Mouse (Mus musculus): ENCODE measurements around the gene Bpgm. TPM values are rescaled to one million over a fixed set of nuclear protein-coding genes. Genes with fewer than 3 reads are reported as not detected.

The Bpgm gene
- polyA plus RNA-seq, 1 experiment from 2014 or later: 70.7 TPM

GRCm38 (mm10) chr6:34502291-34502690 is 26.3 kb downstream of the Bpgm start:
- ATAC-seq (ENCODE audit: insufficient read depth, low FRiP score, low TSS enrichment) (no peak), DNase-seq (ENCODE audit: low spot score) (no peak)
- H3K9me3 ChIP-seq (ENCODE audit: control insufficient read depth, low read length): no peaks in the 10 kb centered on the region
- H3K27ac ChIP-seq (ENCODE audit: low read depth, low read length): no peak overlapping the region
- no peaks in the 10 kb centered on the region for H3K4me1 ChIP-seq (ENCODE audit: control insufficient read depth, insufficient read depth, low read length)
- no peaks in the 10 kb centered on the region for H3K36me3 ChIP-seq (ENCODE audit: control insufficient read depth, insufficient read depth, low read length)
- 88% methylated on average over 7 of the region's 7 CpGs for WGBS
- H3K4me2 ChIP-seq (ENCODE audit: low read depth): no peak overlapping the region
- H3K27me3 ChIP-seq (ENCODE audit: control insufficient read depth, insufficient read depth, low read length): no peaks in the 10 kb centered on the region
- H3K4me3 ChIP-seq (ENCODE audit: low read depth, low read length): no peak overlapping the region
- no peak overlapping the region for H3K9ac ChIP-seq (ENCODE audit: low read length)

GRCm38 (mm10) chr6:34505957-34506356 is 29.9 kb downstream of the Bpgm start:
- H3K4me2 ChIP-seq (ENCODE audit: low read depth): no peak overlapping the region
- H3K4me3 ChIP-seq (ENCODE audit: low read depth, low read length): no peak overlapping the region
- ATAC-seq (ENCODE audit: insufficient read depth, low FRiP score, low TSS enrichment) (no peak), DNase-seq (ENCODE audit: low spot score) (no peak)
- H3K27me3 ChIP-seq (ENCODE audit: control insufficient read depth, insufficient read depth, low read length): no peaks in the 10 kb centered on the region
- H3K27ac ChIP-seq (ENCODE audit: low read depth, low read length): no peak overlapping the region
- H3K4me1 ChIP-seq (ENCODE audit: control insufficient read depth, insufficient read depth, low read length): no peaks in the 10 kb centered on the region
- H3K36me3 ChIP-seq (ENCODE audit: control insufficient read depth, insufficient read depth, low read length): no peaks in the 10 kb centered on the region
- WGBS: 76% methylated on average over 11 of the region's 11 CpGs
- no peak overlapping the region for H3K9ac ChIP-seq (ENCODE audit: low read length)
- H3K9me3 ChIP-seq (ENCODE audit: control insufficient read depth, low read length): no peaks in the 10 kb centered on the region

- no peaks in the 10 kb centered on the region for H3K36me3 ChIP-seq (ENCODE audit: control insufficient read depth, insufficient read depth, low read length)
- ATAC-seq (ENCODE audit: insufficient read depth, low FRiP score, low TSS enrichment): no peak
- H3K9me3 ChIP-seq (ENCODE audit: control insufficient read depth, low read length): no peaks in the 10 kb centered on the region
- H3K4me2 ChIP-seq (ENCODE audit: low read depth): no peak overlapping the region
- H3K27ac ChIP-seq (ENCODE audit: low read depth, low read length): no peak overlapping the region
- H3K4me1 ChIP-seq (ENCODE audit: control insufficient read depth, insufficient read depth, low read length): no peaks in the 10 kb centered on the region
- H3K4me3 ChIP-seq (ENCODE audit: low read depth, low read length): no peak overlapping the region
- DNase-seq (ENCODE audit: low spot score): no peak
- 91% methylated on average over 4 of the region's 4 CpGs for WGBS
- H3K9ac ChIP-seq (ENCODE audit: low read length): no peak overlapping the region
- no peaks in the 10 kb centered on the region for H3K27me3 ChIP-seq (ENCODE audit: control insufficient read depth, insufficient read depth, low read length)
Measured at GRCm38 (mm10) chr6:34507581-34507980, 31.6 kb downstream of the Bpgm start.

GRCm38 (mm10) chr6:34508016-34508415 is 32.0 kb downstream of the Bpgm start:
- ATAC-seq (ENCODE audit: insufficient read depth, low FRiP score, low TSS enrichment): no peak
- DNase-seq (ENCODE audit: low spot score): no peak
- Histone ChIP-seq H3K36me3 (ENCODE audit: control insufficient read depth, insufficient read depth, low read length) (no peaks in the 10 kb centered on the region), H3K4me2 (ENCODE audit: low read depth) (no peak overlapping the region), H3K27me3 (ENCODE audit: control insufficient read depth, insufficient read depth, low read length) (no peaks in the 10 kb centered on the region), H3K4me1 (ENCODE audit: control insufficient read depth, insufficient read depth, low read length) (no peaks in the 10 kb centered on the region), H3K4me3 (ENCODE audit: low read depth, low read length) (no peak overlapping the region), H3K9me3 (ENCODE audit: control insufficient read depth, low read length) (no peaks in the 10 kb centered on the region), H3K27ac (ENCODE audit: low read depth, low read length) (no peak overlapping the region), H3K9ac (ENCODE audit: low read length) (no peak overlapping the region)
- WGBS: 90% methylated on average over 4 of the region's 4 CpGs

GRCm38 (mm10) chr6:34510277-34510676 is 34.3 kb downstream of the Bpgm start:
- ATAC-seq (ENCODE audit: insufficient read depth, low FRiP score, low TSS enrichment): no peak

GRCm38 (mm10) chr6:34511410-34511809 is 35.4 kb downstream of the Bpgm start:
- Histone ChIP-seq H3K4me2 (ENCODE audit: low read depth) (no peak overlapping the region), H3K9ac (ENCODE audit: low read length) (no peak overlapping the region), H3K4me3 (ENCODE audit: low read depth, low read length) (no peak overlapping the region), H3K9me3 (ENCODE audit: control insufficient read depth, low read length) (no peaks in the 10 kb centered on the region), H3K27ac (ENCODE audit: low read depth, low read length) (no peak overlapping the region), H3K27me3 (ENCODE audit: control insufficient read depth, insufficient read depth, low read length) (no peaks in the 10 kb centered on the region), H3K36me3 (ENCODE audit: control insufficient read depth, insufficient read depth, low read length) (no peaks in the 10 kb centered on the region), H3K4me1 (ENCODE audit: control insufficient read depth, insufficient read depth, low read length) (no peaks in the 10 kb centered on the region)
- peak; percentile 27 for DNase-seq (ENCODE audit: low spot score)
- 53% methylated on average over 2 of the region's 2 CpGs for WGBS
- peak; percentile 41; the same call in 1 of the 2 replicates for ATAC-seq (ENCODE audit: insufficient read depth, low FRiP score, low TSS enrichment)

More at GRCm38 (mm10) chr6:34510277-34510676, 34.3 kb downstream of the Bpgm start:
- H3K4me3 ChIP-seq (ENCODE audit: low read depth, low read length): no peak overlapping the region
- no peak overlapping the region for H3K27ac ChIP-seq (ENCODE audit: low read depth, low read length)
- no peak for DNase-seq (ENCODE audit: low spot score)
- H3K4me1 ChIP-seq (ENCODE audit: control insufficient read depth, insufficient read depth, low read length): no peaks in the 10 kb centered on the region
- no peaks in the 10 kb centered on the region for H3K36me3 ChIP-seq (ENCODE audit: control insufficient read depth, insufficient read depth, low read length)
- no peak overlapping the region for H3K9ac ChIP-seq (ENCODE audit: low read length)
- H3K4me2 ChIP-seq (ENCODE audit: low read depth): no peak overlapping the region
- 95% methylated on average over 5 of the region's 5 CpGs for WGBS
- no peaks in the 10 kb centered on the region for H3K27me3 ChIP-seq (ENCODE audit: control insufficient read depth, insufficient read depth, low read length)
- H3K9me3 ChIP-seq (ENCODE audit: control insufficient read depth, low read length): no peaks in the 10 kb centered on the region

GRCm38 (mm10) chr6:34512741-34513140 is 36.7 kb downstream of the Bpgm start:
- Histone ChIP-seq H3K9me3 (ENCODE audit: control insufficient read depth, low read length) (no peaks in the 10 kb centered on the region), H3K27me3 (ENCODE audit: control insufficient read depth, insufficient read depth, low read length) (no peaks in the 10 kb centered on the region), H3K4me1 (ENCODE audit: control insufficient read depth, insufficient read depth, low read length) (no peaks in the 10 kb centered on the region), H3K4me2 (ENCODE audit: low read depth) (no peak overlapping the region), H3K36me3 (ENCODE audit: control insufficient read depth, insufficient read depth, low read length) (no peaks in the 10 kb centered on the region), H3K27ac (ENCODE audit: low read depth, low read length) (no peak overlapping the region), H3K4me3 (ENCODE audit: low read depth, low read length) (no peak overlapping the region), H3K9ac (ENCODE audit: low read length) (no peak overlapping the region)
- ATAC-seq (ENCODE audit: insufficient read depth, low FRiP score, low TSS enrichment) (no peak), DNase-seq (ENCODE audit: low spot score) (no peak)

- Histone ChIP-seq H3K9ac (ENCODE audit: low read length) (no peak overlapping the region), H3K4me3 (ENCODE audit: low read depth, low read length) (no peak overlapping the region), H3K9me3 (ENCODE audit: control insufficient read depth, low read length) (no peaks in the 10 kb centered on the region), H3K4me2 (ENCODE audit: low read depth) (no peak overlapping the region), H3K36me3 (ENCODE audit: control insufficient read depth, insufficient read depth, low read length) (no peaks in the 10 kb centered on the region), H3K4me1 (ENCODE audit: control insufficient read depth, insufficient read depth, low read length) (no peaks in the 10 kb centered on the region), H3K27ac (ENCODE audit: low read depth, low read length) (no peak overlapping the region), H3K27me3 (ENCODE audit: control insufficient read depth, insufficient read depth, low read length) (no peaks in the 10 kb centered on the region)
- no peak for ATAC-seq (ENCODE audit: insufficient read depth, low FRiP score, low TSS enrichment)
- no peak for DNase-seq (ENCODE audit: low spot score)
- WGBS: 64% methylated on average over 5 of the region's 5 CpGs
Measured at GRCm38 (mm10) chr6:34514655-34515054, 38.6 kb downstream of the Bpgm start.

GRCm38 (mm10) chr6:34515098-34515782 is 39.2 kb downstream of the Bpgm start:
- Histone ChIP-seq H3K4me3 (ENCODE audit: low read depth, low read length) (no peak overlapping the region), H3K27me3 (ENCODE audit: control insufficient read depth, insufficient read depth, low read length) (no peaks in the 10 kb centered on the region), H3K9me3 (ENCODE audit: control insufficient read depth, low read length) (no peaks in the 10 kb centered on the region), H3K36me3 (ENCODE audit: control insufficient read depth, insufficient read depth, low read length) (no peaks in the 10 kb centered on the region), H3K9ac (ENCODE audit: low read length) (no peak overlapping the region), H3K27ac (ENCODE audit: low read depth, low read length) (no peak overlapping the region), H3K4me2 (ENCODE audit: low read depth) (no peak overlapping the region), H3K4me1 (ENCODE audit: control insufficient read depth, insufficient read depth, low read length) (no peaks in the 10 kb centered on the region)
- ATAC-seq (ENCODE audit: insufficient read depth, low FRiP score, low TSS enrichment) (no peak), DNase-seq (ENCODE audit: low spot score) (no peak)
- 67% methylated on average over 10 of the region's 10 CpGs for WGBS
